ENCODE assay signal across 19 mouse cellular contexts in the genomic region with DNA sequence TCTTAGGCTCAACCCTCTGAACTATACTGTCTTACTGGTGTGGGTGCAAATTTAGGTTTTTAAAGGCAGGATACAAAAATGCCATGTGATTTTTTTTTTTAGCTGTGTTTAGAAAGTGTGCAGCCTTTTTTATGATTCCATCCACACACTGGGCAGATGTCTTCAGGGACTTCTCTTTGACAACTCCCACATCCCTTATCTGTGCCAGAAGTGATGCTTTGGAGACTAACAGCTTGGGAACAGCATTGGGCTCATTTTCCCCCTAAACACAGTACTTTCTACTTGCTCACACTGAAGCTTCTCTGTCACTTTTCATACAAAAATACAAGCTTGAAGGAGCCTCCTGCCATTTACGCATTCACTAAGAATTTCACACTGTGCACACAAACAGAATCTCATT.
DNase-seq lines count a peak whose midpoint lies in the region; TF ChIP-seq lines count a peak whose summit lies in the region.
"Had no signal": no experiment of that assay in that cellular context is flagged by ENCODE, and none has a peak within 500 bp of the region (broad histone marks: within the 10 kb centered on the region; RNA-seq: fewer than 3 reads in every experiment).

No protein-coding gene starts in this region.

- no peak overlapping the region for H3K27ac ChIP-seq in layer of hippocampus, adult 2 months
- H3K27ac ChIP-seq: forebrain, embryonic 10.5 days; forebrain, embryonic 13.5 days; gastrocnemius, adult 2 months; hindbrain, embryonic 12.5 days; hindbrain, embryonic 15.5 days had no signal

- intact Hi-C loops in left cerebral cortex, postnatal 14 days (cut with DNase I): no loop called here
- intact Hi-C loops in left cerebral cortex, postnatal 4 days (cut with DNase I): no loop called here

- H3K4me3 ChIP-seq in layer of hippocampus, adult 2 months: no peak overlapping the region
- H3K4me3 ChIP-seq: forebrain, embryonic 10.5 days; forebrain, embryonic 13.5 days; gastrocnemius, adult 2 months; hindbrain, embryonic 12.5 days; hindbrain, embryonic 15.5 days had no signal

- no peak for TF ChIP-seq CTCF in layer of hippocampus, adult 2 months (conservative IDR thresholded peaks at IDR 0.05)

- DNase-seq in layer of hippocampus, adult 9-11 months: peak; percentile 4
- DNase-seq in layer of hippocampus, adult 2 months (ENCODE audit: low spot score in 2 of 2): no peak
- DNase-seq in left cerebral cortex, postnatal 14 days (ENCODE audit: low spot score in 2 of 2): peak; percentile 3 to 17
- no peak for DNase-seq in left cerebral cortex, postnatal 4 days
- DNase-seq in telencephalon, adult 2 months (ENCODE audit: low read depth, low spot score): peak; percentile 50
- DNase-seq in embryo, embryonic 10 days (ENCODE audit: low spot score): no peak
- DNase-seq: adrenal gland, adult 2 months; adrenal gland, postnatal 14 days; cerebellum, adult 11-12 months; cerebellum, adult 8-10 months; cerebellum, postnatal 10 days; cerebellum, postnatal 36 days; gastrocnemius, adult 2 months; gastrocnemius, postnatal 14 days; heart, adult 11 months had no signal

Comparison
In these comparisons a context has a peak if more than half of its experiments do, and no peak if none do; other contexts are left out.
1. DNase-seq: peak in layer of hippocampus, adult 9-11 months (single experiment), left cerebral cortex, postnatal 14 days (2 of 2) and telencephalon, adult 2 months (single experiment); none in layer of hippocampus, adult 2 months (0 of 2), left cerebral cortex, postnatal 4 days (single experiment) and embryo, embryonic 10 days (single experiment).